Mouse (Mus musculus): Measurements from ENCODE around the gene Reg4. TPM values are rescaled to one million over a fixed set of nuclear protein-coding genes. Genes with fewer than 3 reads are reported as not detected.

Reg4 gene
- polyA plus RNA-seq, 2 experiments = not detected

- H3K27ac ChIP-seq = no peak within 1 kb of the TSS
- no peaks in the 10 kb centered on the region for H3K36me3 ChIP-seq (replicated peaks; ENCODE audit: control insufficient read depth, insufficient read depth, low read depth)
- ATAC-seq (ENCODE audit: insufficient read depth) = peak; percentile 56
- H3K9me3 ChIP-seq (ENCODE audit: control insufficient read depth, low read length) = no peaks in the 10 kb centered on the region
- TF ChIP-seq CTCF (IDR thresholded peaks at IDR 0.05; ENCODE audit: low read depth) (no peak), EP300 (IDR thresholded peaks at IDR 0.05; ENCODE audit: low read depth) (no peak)
- DNase-seq (ENCODE audit: low read depth in 3 of 3, low spot score in 3 of 3) = peak; percentile 23 to 45 (median 26)
- H3K4me2 ChIP-seq (ENCODE audit: low read depth) = peak within 1 kb of the TSS; percentile 42
- 50% methylated on average over 14 of the region's 14 CpGs for WGBS (ENCODE audit: insufficient replicate concordance)
- no peak within 1 kb of the TSS; the same call in 1 of the 2 replicates for H3K9ac ChIP-seq (replicated peaks)
- no peaks in the 10 kb centered on the region for H3K27me3 ChIP-seq (ENCODE audit: control insufficient read depth, insufficient read depth, low read length)
- peak within 1 kb of the TSS; percentile 36 for H3K4me3 ChIP-seq (ENCODE audit: insufficient read depth in 1 of 2, low read depth in 2 of 2, low read length in 2 of 2)
- peaks cover 0 to 17% of the 10 kb centered on the region in 2 experiments; a peak in 2 of 4 replicates for H3K4me1 ChIP-seq (replicated peaks; ENCODE audit: control insufficient read depth in 2 of 2, insufficient read depth in 2 of 2, low read length in 1 of 2)
Observed at GRCm38 (mm10) chr3:98280204-98280932, 58.4 kb downstream of the Reg4 start, which contains the start of gene Hmgcs2. Hmgcs2 (plus strand) TSS chr3:98280435.

GRCm38 (mm10) chr3:98280933-98281678 lies 59.1 kb downstream of the Reg4 start:
- peak overlapping the region; percentile 36 for H3K4me3 ChIP-seq (ENCODE audit: insufficient read depth in 1 of 2, low read depth in 2 of 2, low read length in 2 of 2)
- H3K9ac ChIP-seq (replicated peaks) = no peak overlapping the region
- H3K27me3 ChIP-seq (ENCODE audit: control insufficient read depth, insufficient read depth, low read length) = no peaks in the 10 kb centered on the region
- H3K4me2 ChIP-seq (ENCODE audit: low read depth) = peak overlapping the region; percentile 42
- WGBS (ENCODE audit: insufficient replicate concordance) = 24% methylated on average over 12 of the region's 12 CpGs
- H3K36me3 ChIP-seq (replicated peaks; ENCODE audit: control insufficient read depth, insufficient read depth, low read depth) = no peaks in the 10 kb centered on the region
- H3K9me3 ChIP-seq (ENCODE audit: control insufficient read depth, low read length) = no peaks in the 10 kb centered on the region
- H3K4me1 ChIP-seq (replicated peaks; ENCODE audit: control insufficient read depth in 2 of 2, insufficient read depth in 2 of 2, low read length in 1 of 2) = peaks cover 0 to 17% of the 10 kb centered on the region in 2 experiments; a peak in 2 of 4 replicates
- H3K27ac ChIP-seq = no peak overlapping the region
- peak; percentile 43; the same call in 1 of the 2 replicates for ATAC-seq (ENCODE audit: insufficient read depth)
- DNase-seq (ENCODE audit: low read depth in 3 of 3, low spot score in 3 of 3) = peak in 1 of 3 experiments; percentile 7
- TF ChIP-seq EP300 (IDR thresholded peaks at IDR 0.05; ENCODE audit: low read depth) (no peak), CTCF (IDR thresholded peaks at IDR 0.05; ENCODE audit: low read depth) (peak; percentile 93)

- Histone ChIP-seq H3K9ac (replicated peaks) (no peak overlapping the region), H3K4me3 (ENCODE audit: insufficient read depth in 1 of 2, low read depth in 2 of 2, low read length in 2 of 2) (no peak overlapping the region), H3K27ac (no peak overlapping the region), H3K4me2 (ENCODE audit: low read depth) (no peak overlapping the region; the same call in 1 of the 2 replicates), H3K27me3 (ENCODE audit: control insufficient read depth, insufficient read depth, low read length) (no peaks in the 10 kb centered on the region), H3K36me3 (replicated peaks; ENCODE audit: control insufficient read depth, insufficient read depth, low read depth) (no peaks in the 10 kb centered on the region), H3K4me1 (replicated peaks; ENCODE audit: control insufficient read depth in 2 of 2, insufficient read depth in 2 of 2, low read length in 1 of 2) (peaks cover 0 to 17% of the 10 kb centered on the region in 2 experiments; a peak in 2 of 4 replicates), H3K9me3 (ENCODE audit: control insufficient read depth, low read length) (no peaks in the 10 kb centered on the region)
- ATAC-seq (ENCODE audit: insufficient read depth) = no peak
- DNase-seq (ENCODE audit: low read depth in 3 of 3, low spot score in 3 of 3) = no peak
- TF ChIP-seq CTCF (IDR thresholded peaks at IDR 0.05; ENCODE audit: low read depth) = no peak
- no peak for TF ChIP-seq EP300 (IDR thresholded peaks at IDR 0.05; ENCODE audit: low read depth)
- WGBS (ENCODE audit: insufficient replicate concordance) = 79% methylated on average over 8 of the region's 8 CpGs
Observed at GRCm38 (mm10) chr3:98282422-98282821, 60.5 kb downstream of the Reg4 start.

- peaks cover 0 to 17% of the 10 kb centered on the region in 2 experiments; a peak in 2 of 4 replicates for H3K4me1 ChIP-seq (replicated peaks; ENCODE audit: control insufficient read depth in 2 of 2, insufficient read depth in 2 of 2, low read length in 1 of 2)
- H3K4me2 ChIP-seq (ENCODE audit: low read depth) = peak overlapping the region; percentile 20; the same call in 1 of the 2 replicates
- H3K9me3 ChIP-seq (ENCODE audit: control insufficient read depth, low read length) = no peaks in the 10 kb centered on the region
- H3K27ac ChIP-seq = no peak overlapping the region
- no peak for TF ChIP-seq CTCF (IDR thresholded peaks at IDR 0.05; ENCODE audit: low read depth)
- no peak for TF ChIP-seq EP300 (IDR thresholded peaks at IDR 0.05; ENCODE audit: low read depth)
- WGBS (ENCODE audit: insufficient replicate concordance) = 75% methylated on average over 5 of the region's 5 CpGs
- no peaks in the 10 kb centered on the region for H3K27me3 ChIP-seq (ENCODE audit: control insufficient read depth, insufficient read depth, low read length)
- no peak overlapping the region for H3K9ac ChIP-seq (replicated peaks)
- H3K4me3 ChIP-seq (ENCODE audit: insufficient read depth in 1 of 2, low read depth in 2 of 2, low read length in 2 of 2) = no peak overlapping the region
- ATAC-seq (ENCODE audit: insufficient read depth) (no peak), DNase-seq (ENCODE audit: low read depth in 3 of 3, low spot score in 3 of 3) (no peak)
- no peaks in the 10 kb centered on the region for H3K36me3 ChIP-seq (replicated peaks; ENCODE audit: control insufficient read depth, insufficient read depth, low read depth)
Observed at GRCm38 (mm10) chr3:98283205-98283604, 61.2 kb downstream of the Reg4 start.

Other genes starting within 250 kb of the Reg4 start
- gene Notch2, start 208.6 kb upstream of the Reg4 start, polyA plus RNA-seq (2012; rRNA removed) = 2.7 and 3.0 TPM in 2 replicates
- 5.4 and 5.8 TPM in 2 replicates for gene Notch2, start 208.6 kb upstream of the Reg4 start, polyA plus RNA-seq (2014; fragmentation: Nextera tagmentation; extraction: Ambion mirVana)
- gene Adam30, start 61.5 kb upstream of the Reg4 start, polyA plus RNA-seq (2012; rRNA removed) = not detected in 2 replicates
- gene Adam30, start 61.5 kb upstream of the Reg4 start, polyA plus RNA-seq (2014; fragmentation: Nextera tagmentation; extraction: Ambion mirVana) = not detected in 2 replicates
- 30.7 and 32.1 TPM in 2 replicates for gene Hmgcs2, start 58.3 kb downstream of the Reg4 start, polyA plus RNA-seq (2012; rRNA removed)
- 81.2 and 85.7 TPM in 2 replicates for gene Hmgcs2, start 58.3 kb downstream of the Reg4 start, polyA plus RNA-seq (2014; fragmentation: Nextera tagmentation; extraction: Ambion mirVana)
- 114 and 121 TPM in 2 replicates for gene Phgdh, start 117.8 kb downstream of the Reg4 start, polyA plus RNA-seq (2012; rRNA removed)
- gene Phgdh, start 117.8 kb downstream of the Reg4 start, polyA plus RNA-seq (2014; fragmentation: Nextera tagmentation; extraction: Ambion mirVana) = 207 and 218 TPM in 2 replicates
- gene Zfp697, start 160.3 kb downstream of the Reg4 start, polyA plus RNA-seq (2012; rRNA removed) = 1.4 and 1.7 TPM in 2 replicates
- gene Zfp697, start 160.3 kb downstream of the Reg4 start, polyA plus RNA-seq (2014; fragmentation: Nextera tagmentation; extraction: Ambion mirVana) = 1.6 and 2.4 TPM in 2 replicates
- not detected in 2 replicates for gene Gm4450, start 235.0 kb downstream of the Reg4 start, polyA plus RNA-seq (2012; rRNA removed)
- not detected in 2 replicates for gene Gm4450, start 235.0 kb downstream of the Reg4 start, polyA plus RNA-seq (2014; fragmentation: Nextera tagmentation; extraction: Ambion mirVana)